Mouse (Mus musculus) urinary bladder, postnatal 4 days (tissue): Measurements from ENCODE around the gene Olfr839-ps1.

Experiments used
- DNase-seq, 2 experiments: peaks; one replicate each; pipeline ENCODE4 v3.0.0; 2021 to 2022; ENCODE audit warnings: low spot score in 2 of 2

Olfr839-ps1 gene

DNA sequence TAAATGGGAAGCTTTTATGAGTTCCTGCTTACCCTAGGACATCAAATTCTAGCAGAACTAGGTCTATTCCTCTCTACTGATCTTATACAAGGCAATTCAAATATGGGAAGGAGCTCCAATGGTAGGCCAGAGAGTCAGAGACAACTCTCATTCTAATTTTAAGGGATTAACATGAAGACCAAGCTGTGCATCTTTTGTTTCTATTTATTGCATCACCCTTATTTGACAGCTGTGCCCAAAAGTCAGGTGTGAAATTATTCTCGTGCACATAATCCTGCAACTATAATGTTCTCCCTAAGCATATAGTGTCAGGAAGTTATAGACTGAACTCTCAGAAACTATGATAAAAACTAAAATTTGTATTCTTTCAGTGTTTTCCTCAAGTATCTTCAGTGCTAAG, at the start of gene Olfr839-ps1:
Olfr839-ps1 (minus strand) TSS at position 101 of the 400 bp plus-strand sequence.
- no peak for DNase-seq

DNA sequence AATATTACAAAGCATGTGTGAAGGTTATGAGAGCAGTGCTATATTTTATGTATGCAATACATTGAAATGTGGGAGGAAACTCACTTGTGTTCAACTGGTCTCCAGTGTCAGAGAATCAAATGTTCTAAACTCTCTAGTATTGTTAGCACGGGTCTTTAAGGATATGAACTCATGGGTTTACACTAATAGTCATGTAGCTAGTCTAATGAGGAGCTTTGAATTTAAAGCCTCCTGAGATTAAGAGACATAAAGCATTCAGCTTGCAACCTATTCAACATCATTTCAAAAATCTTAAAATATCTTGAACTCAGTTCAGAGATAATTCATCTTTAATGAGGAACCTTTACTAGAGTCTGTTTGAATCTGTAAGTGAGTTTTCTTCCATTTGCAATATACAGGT, 41.1 kb downstream of the Olfr839-ps1 start, which contains the start of gene Olfr837:
Olfr837 (plus strand) TSS at position 301 of the 400 bp plus-strand sequence.
- DNase-seq = no peak

DNA sequence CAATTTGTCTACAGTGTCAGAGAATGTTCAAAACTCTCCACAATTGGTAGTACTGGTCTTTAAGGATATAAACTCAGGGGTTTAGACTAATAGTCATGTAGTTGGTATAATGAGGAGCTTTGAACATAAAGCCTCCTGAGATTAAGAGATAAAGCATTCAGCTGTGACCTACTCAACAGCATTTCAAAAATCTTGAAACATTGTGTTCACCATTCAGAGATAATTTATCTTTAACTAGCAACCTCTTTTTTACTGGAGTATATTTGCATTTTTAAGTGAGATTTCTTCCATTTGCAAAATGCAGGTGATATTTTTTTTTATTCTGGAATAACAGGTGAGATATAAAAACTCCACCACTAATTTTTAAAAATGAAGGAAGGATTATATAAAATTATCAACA, 57.0 kb downstream of the Olfr839-ps1 start, which contains the start of gene Olfr836:
Olfr836 (plus strand) TSS at position 301 of the 400 bp plus-strand sequence.
- no peak for DNase-seq
